Mouse (Mus musculus): Measurements from ENCODE around the gene Rtca.
A peak's percentile ranks its signal among the peaks of the same experiment; 100 is the strongest.

Rtca gene

DNA sequence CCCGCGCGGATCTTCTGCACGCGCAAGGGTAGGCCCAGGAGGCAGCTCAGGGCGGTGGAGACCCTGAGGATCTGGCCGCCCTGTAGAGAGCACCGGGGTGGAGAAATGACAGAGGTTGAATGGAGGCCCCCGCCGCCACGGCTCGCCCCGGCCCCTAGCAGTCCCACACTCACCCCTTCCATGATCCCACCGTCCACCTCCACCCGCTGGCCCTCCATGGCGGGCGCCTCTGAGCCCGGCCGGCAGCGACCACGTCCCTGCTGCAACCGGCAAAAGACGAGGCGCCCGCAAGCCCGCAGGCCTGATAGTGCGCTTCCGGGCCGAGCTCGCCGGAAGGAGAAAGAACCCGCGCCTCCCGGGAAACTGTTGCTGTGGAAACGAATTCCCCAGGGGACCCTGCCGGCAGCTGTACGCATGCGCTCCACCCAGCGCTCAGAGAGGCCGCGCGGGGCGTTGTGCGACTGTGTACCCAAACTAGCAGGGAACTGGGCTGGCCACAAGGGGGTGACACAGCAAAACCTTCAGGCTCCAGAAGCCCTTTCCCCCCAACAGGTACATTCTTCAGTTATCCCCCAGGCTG, at the start of gene Rtca:
Rtca (minus strand) TSS at position 437 of the 580 bp plus-strand sequence.
- peak; percentile 97 for DNase-seq (ENCODE audit: low spot score)

DNA sequence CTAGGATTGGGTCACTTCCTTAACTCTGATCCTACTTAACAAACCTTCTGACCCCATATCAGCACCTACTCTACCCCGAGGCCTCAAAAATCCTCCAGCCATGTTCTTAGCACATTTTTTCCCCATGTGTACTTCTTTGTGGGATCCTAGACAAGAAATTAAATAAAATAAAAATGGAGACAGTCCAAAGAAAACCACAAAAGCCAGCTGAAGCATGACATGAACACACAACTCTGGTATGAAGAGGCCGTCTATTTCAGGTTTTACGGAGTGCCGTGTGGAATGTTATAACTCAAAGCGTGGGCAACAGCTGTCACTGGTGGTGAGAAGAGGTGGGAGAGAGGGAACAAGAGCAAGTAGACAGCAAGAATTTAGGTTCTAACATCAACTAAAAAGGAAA, 43.4 kb upstream of the Rtca start:
- DNase-seq (ENCODE audit: low spot score) = no peak

DNA sequence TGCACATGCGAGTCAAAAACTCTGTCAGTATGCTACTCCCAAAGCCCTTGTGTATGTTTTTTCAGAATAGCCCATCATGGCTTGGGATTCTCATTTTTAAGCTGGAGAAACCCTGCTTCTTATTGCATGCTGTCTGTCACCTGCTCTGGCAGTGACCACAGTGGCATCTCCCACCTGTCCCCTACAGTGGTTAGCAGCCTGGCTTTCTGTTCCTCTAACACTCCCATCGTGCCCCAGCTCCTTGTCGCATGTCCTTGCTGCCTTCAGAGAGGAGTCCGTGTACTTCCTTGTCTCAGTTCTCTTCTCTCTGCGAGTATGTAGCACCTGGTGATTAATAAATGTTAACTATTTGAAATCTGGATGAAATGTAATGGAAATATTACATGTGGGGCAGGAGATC, 39.4 kb upstream of the Rtca start:
- DNase-seq (ENCODE audit: low spot score) = no peak

DNA sequence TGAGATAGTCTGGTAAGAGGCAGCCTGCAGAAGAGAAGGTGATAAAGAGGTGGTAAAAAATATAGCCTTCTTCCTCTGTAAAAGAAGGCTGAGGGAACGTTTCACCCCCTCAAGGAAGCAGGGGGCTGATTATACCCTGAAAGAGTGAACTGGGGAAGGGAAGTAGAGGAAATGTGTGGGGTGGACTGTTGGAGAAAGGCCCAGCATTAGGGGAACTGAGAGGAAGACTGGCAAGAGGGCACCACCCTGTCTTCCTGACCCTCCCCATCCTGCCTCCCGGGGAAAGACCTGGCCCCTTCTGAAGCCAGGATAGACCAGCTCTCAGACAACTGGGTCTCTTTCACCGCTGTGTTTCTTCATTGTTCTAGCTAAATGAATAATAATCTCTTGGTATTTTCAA, 34.5 kb upstream of the Rtca start:
- no peak for DNase-seq (ENCODE audit: low spot score)

DNA sequence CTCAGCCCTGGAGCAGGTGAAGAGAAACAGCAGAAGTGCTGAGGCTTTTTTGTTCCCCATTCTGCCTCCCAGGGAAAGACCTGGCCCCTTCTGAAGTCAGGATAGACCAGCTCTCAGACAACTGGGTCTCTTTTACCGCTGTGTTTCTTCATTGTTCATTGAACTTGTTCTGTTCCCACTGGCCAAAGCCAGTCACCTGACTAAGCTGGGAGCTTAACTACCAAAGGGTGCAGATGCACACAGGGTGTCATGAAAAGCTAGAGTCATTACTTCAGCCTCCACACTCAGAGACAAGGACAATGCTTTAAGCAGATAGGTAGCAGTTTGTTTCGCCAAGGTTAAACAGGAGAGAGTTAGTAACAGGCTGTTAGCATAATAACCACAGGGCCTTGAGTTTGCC, 34.1 kb upstream of the Rtca start:
- DNase-seq (ENCODE audit: low spot score) = no peak

DNA sequence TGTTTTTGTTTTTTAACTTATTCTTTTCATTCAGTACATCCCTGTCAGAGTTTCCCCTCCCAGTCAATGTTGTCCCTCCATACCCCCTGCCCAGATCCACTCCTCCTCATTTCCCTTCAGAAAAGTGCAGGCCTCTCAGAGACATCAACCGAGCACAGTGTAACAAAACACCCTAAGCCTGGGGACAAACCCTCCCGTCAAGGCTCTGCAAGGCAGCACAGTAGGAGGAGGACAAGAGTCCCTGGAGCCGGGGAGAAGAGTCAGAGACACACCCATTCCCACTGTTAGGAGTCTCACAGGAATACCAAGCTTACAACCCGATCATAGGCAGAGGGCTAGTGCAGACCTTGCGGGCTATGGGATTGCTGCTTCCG, 29.2 kb upstream of the Rtca start:
- peak; percentile 35 for DNase-seq (ENCODE audit: low spot score)

DNA sequence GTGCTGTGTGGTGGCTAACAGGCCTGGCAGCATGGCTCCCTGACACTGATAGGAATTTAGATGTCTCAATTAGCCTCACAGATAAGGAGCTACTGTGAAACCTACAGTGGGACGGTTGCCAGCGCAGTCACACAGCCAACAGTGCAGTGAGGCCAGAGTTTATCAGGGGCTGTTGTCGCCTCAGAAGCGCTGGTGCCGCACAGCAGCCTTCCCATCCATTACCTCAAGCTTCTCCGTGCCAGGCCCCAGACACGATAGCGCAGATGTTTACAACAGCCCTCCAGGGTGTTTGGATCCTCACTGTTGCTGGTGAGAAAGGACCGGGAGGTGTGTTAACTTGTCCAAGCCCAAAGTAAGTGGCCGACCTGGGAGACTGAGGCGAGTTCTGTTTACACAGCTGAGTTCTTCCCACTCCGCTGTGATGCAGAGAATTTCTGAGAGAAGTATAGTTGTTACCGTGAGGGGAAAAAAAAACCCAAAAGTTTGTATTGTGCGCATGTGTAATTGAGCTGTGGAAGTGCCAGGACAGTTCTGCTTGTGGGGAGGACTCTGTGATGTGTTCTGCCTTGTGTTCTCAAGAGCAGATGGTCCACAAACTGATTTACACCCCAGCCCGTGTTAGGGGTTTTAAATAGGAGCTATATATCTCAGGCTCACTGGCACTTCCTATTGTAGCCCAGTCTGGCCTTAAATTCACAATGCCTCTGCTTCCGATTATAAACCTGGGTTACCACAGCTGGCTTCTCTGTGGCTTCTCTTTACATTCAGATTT, 28.6 kb upstream of the Rtca start:
- DNase-seq (ENCODE audit: low spot score) = peak; percentile 48

DNA sequence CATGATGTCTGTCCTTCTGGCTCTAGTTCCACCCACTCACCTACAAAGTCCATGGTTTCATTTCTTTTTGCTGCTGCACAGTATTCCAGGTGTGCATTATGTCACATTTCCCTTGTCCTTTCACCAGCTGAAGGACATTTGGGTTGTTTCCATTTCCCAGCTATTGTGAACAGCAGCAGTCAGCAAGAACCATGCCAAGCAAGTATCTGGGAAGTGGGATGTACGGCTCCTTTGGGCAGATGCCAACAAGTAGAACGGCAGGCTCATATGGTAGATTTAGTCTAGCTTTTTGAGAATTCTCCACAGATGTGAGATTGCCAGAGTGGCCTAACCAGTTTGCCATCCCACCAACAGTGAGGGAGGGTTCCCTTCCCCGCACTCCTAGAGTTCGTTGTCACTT, 22.8 kb upstream of the Rtca start:
- DNase-seq (ENCODE audit: low spot score) = no peak

DNA sequence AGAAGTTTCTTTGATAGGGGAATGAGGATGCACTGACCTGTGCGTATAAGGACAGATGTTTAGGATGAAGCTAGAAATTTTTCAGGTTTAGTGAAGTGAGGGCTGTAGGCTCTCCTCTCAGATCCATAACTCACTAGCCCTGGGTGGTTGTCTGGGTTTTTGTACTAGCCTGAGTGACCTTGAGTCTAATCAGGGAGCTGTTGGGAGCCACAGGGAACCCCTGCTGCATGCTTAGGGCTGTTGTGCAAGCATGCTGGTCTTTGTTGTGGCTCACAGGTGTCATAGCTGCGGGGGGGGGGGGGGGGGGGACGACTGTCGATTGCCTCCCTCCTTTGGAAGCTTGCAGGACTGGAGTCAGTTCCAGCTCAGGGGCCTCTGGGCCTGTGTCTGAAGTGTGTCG, 21.7 kb upstream of the Rtca start:
- DNase-seq (ENCODE audit: low spot score) = no peak

DNA sequence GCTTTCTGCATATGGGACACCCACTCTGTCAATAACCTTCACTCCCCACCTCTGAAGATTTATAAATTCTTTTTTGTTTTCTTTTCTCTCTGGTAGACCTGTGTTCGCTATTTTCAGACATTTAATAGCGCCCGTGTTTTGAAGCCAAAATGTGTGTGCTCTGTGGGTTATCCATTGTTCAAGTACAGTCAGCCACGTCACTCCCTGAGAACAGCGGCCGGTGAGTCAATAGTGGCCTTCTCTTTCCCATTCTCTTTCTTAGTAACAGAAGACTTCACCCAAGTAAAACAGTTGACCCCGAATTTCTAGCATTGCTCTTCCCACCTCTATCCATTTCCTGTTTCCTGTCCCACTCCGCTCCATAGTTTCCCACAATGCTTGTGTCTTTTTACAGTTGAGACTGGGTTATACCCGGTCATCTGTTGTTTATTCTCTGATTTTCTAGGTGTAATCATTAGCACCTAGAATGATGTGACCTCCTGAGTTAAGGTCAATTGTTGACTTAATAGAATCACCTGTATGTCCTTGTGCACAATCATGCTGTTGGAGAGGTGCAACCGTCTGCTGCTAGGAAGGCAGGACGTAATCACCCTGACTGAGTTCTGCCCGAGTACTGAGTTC, 12.2 kb upstream of the Rtca start:
- no peak for DNase-seq (ENCODE audit: low spot score)

DNA sequence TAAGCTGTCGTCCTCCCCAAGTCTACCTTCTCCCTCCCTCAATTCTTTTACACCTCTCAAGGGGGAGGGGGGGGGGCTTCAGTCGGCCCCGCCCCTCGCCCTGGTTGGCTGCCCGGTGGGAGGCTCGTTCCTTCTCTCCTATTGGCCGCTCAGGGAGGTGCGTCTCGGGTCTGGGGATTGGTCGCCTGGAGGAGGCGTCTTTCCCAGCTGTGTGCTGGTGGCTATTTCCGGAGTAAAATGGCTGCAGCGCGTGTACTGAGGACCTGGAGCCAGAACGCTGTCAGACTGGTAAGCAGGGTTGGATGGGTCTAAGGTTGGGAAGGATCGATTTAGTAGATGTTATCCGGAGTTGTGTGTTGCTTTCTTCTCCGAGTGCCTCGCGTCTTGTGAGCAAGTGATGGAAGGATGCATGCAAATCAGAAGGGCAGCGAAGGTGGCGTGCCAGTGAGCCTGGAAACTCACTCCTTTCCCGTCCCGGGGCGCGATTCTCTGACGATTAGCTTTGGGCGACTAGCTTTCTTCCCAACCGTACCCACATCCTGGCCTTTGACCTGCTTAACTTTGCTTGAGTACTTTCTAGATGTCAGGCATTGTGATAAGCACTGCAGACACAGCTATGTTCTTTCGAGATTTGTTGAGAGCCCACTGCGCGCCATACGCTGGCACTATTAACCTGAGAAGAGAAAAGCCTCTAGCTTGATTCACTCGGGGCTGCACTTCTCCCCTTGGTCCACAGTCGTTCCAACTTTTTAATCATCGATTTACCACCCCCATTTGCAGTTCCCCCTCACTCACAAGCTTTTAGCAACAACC, 5.1 kb upstream of the Rtca start, which contains the start of gene Dbt:
Dbt (plus strand) TSS at position 167 of the 813 bp plus-strand sequence.
- DNase-seq (ENCODE audit: low spot score) = peak; percentile 92

DNA sequence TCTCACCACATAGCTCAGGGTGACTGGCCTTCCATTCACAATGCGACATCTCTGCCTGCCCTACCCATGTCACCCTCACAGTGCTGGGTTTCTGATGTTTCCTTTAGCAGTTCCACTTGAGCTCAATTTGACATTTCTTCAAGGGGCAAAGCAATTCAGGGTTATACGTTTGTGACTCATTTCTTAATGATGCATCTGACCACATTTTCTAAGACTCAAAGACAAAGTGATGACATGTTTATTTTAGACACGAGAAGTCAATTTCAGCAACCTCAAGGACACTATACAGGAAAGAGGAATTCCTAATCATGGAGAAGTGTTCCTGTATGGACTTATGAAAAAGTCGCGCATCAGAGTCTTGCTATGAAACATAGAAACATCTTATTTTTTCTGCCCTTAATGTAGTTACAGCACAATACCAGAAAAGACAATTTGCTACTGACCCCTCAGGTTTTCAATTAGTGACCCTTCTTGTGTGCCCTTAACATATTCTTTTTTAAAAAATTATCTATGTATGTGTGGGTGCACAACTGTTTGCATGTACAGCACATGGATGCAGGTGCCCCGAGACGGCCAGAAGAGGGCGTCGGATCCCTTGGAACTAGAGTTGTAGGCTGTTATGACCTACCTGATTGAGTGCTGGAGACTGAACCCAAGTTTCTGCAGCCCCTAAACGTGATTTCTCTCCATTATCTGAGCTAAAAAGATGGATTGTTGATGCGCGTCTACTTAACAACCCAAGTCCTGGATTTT, 4.3 kb upstream of the Rtca start:
- peak; percentile 51 for DNase-seq (ENCODE audit: low spot score)

DNA sequence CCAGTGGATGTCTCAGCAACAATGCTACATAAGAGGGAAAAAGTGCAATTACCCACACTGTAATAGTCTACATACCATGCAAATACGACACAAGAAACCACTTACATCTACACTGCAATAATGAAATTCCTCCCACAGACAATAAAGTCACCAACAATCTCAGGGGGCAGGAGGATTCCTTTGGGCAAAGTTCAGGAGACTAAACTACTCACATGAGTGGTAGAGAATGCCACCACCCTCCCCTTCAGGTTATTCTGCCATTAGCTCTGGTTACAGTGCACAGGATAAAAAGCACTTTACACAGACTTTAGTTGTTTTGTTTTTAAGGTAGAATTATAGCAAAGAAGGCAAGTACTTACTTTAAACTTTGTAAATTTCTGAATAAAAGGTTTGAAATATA, 12.3 kb downstream of the Rtca start:
- no peak for DNase-seq (ENCODE audit: low spot score)

DNA sequence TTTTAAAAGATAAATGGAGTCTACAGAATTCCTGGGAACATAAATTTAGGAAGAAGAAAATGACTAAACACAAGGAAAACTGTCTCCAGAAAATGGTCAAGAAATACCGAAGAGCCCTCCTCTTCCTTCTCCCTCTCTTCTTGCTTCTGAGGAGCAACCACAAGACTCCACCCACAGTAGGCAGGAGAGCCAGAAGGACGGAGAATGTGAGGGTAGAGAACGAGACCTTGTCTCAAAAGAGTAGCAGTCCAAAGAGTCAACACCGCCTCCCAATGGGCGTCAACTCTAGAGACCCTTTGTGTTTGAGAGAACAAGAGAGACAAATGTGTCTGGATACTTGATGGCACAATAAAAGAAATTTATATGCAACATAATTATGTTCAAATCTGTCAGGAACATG, 14.3 kb downstream of the Rtca start:
- no peak for DNase-seq (ENCODE audit: low spot score)

DNA sequence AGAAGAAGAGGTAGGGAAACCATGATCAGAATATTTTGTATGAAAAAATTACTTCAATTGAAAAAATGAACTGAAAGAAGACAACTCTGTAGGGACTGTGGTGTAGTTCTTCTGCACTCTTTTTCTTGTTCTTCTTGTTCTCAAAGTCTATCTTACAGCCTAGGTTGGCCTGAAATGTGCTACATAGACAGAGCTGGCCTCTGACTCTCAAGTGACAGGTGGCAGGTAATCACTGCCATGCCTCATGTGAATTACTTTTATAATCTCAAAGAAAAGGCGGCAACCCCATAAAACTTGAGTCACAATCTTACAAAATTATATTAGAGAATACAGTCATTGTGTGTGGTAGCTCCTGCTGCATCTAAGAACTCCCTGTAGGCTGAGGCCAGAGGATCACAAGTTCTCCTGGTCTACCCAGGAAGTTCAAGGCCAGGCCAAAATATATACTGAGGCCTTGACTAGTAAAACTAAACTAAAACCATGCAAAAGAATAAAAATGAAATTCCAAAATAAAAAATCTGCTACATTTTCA, 16.0 kb downstream of the Rtca start:
- no peak for DNase-seq (ENCODE audit: low spot score)

DNA sequence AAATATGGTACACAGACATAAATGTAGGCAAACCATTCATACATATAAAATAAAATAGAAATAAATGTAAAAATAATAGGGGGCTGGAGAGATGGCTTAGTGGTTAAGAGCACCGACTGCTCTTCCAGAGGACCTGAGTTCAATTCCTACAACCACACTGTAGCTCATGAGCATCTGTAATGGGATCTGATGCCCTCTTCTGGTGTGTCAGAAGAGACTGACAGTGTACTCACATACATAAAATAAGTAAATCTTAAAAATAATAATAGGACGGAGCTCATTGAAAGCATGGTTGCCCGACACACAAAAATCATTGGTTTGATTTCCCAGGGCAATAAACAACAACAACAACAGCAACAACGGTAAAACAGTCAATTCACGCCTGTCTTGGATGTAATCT, 17.1 kb downstream of the Rtca start:
- DNase-seq (ENCODE audit: low spot score) = no peak

DNA sequence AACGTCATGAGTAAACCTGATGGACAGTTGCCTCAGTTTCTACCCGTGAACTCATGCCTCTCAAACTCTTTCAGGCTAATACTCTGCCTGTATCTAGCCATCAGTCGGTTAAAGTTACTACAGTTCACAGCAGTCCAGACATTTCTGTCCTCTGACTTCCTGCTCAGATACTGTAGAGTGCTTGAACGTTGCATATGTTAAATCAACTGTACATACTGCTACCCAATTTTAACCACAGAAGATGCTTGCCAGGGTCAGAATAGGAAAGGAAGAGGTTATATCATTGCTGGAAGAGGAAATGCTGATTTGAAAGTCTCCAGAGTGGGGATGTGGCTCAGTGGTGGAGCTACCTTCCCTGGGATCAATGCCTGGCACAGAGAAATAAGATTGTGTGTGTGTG, 24.7 kb downstream of the Rtca start:
- no peak for DNase-seq (ENCODE audit: low spot score)

DNA sequence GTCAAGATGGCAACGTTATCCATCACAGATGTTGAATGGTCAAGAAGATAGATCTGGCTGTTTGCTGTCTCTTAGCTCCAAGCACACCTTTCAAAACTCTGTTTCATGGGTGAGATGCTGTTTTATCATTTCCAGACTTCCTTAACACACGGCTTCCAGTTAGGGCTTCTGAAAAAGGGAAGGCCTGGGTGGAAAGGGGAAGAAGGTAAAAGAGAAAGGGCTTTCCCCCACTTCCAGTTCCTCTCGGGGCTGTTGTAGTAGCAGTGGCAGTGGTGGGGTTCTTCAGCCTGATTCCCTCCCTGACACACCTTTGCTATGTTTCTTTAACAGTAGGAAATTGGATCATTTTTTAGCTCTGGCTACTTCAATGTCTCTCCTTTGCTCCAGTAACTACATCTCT, 25.3 kb downstream of the Rtca start:
- DNase-seq (ENCODE audit: low spot score) = no peak

DNA sequence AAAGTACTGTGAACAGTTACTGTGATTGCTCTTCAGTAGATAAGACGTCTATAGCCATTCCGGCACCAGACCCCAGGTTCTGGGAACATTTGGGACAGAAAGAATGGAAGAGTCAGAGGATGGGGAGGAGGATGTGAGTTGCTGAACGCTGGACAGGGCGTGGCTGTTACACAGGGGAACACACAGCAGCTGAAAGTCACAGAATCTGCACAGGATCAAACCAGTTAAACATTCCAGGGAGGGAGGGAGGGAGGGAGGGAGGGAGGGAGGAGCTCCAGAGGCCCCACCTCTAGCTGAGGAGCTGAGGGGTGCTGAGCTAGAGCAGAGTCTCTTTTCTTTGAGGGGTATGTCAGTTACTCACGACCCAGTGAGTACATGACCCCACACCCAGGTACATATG, 27.1 kb downstream of the Rtca start:
- no peak for DNase-seq (ENCODE audit: low spot score)

DNA sequence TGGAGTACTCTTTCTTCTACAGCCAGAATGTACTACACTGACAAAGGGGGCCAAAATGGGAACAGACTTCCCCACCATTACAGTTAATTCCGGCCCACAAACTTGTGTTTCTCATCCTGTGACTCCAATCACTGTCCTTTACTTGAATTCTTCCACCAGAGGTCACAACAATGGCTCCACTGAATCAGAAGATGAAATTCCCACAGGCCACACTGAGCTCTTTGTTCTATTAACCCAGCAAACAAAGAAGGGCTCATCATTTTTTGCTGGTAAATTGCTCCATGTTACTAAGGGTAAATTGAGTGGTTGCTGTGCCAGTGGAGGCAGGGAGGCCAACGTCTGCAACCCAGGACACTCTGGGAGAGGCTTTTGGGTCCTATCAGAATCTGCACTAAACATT, 27.9 kb downstream of the Rtca start:
- DNase-seq (ENCODE audit: low spot score) = peak; percentile 35

DNA sequence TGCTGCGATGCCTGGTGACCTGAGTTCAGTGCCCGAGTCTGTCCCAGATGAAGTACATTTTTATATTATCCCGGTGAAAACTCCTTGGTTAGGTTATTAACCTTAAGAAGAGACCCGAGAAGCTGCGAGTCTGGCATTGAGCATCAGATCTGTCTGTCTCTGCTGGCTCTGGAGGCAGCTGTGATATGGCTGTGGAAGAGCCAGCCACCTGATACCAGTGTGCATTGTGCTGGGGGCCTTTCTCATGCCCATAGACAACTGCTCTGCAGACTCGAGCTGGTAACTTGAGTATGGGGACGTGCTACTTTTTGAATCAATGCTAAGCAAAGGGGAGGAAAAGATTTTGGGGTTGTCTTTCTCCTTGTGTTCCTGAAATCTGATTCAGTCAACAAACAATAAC, 30.7 kb downstream of the Rtca start:
- DNase-seq (ENCODE audit: low spot score) = no peak

Measured in embryo, embryonic 10 days (tissue).